Mouse (Mus musculus) embryonic facial prominence, embryonic 11.5 days (tissue): Measurements from ENCODE around the gene Gk2. TPM values are rescaled to one million over a fixed set of nuclear protein-coding genes. Genes with fewer than 3 reads are reported as not detected.

Source experiments
- ATAC-seq: fragments of 200-750 bp; cut with Nextera tagmentation; replicated peaks from 2 replicates; pipeline ENCODE4 v1.8.0; 2017; ENCODE audit warnings: low read depth; ENCODE audit not compliant: insufficient number of reproducible peaks, low FRiP score, low TSS enrichment
- DNase-seq: peaks from one replicate; pipeline ENCODE4 v3.0.0-alpha.2; 2015; ENCODE audit warnings: low spot score
- H3K27ac ChIP-seq: fragments of 300-500 bp; sonication (generic); replicated peaks from 2 replicates; pipeline ENCODE4 v1.5.1; 2014; ENCODE audit warnings: mild to moderate bottlenecking, low read depth, low read length, control low read depth
- H3K27me3 ChIP-seq: fragments of 300-500 bp; sonication (generic); 2 replicates; pipeline ENCODE4 v1.6.1; 2014; ENCODE audit warnings: mild to moderate bottlenecking, low read length, moderate library complexity, mixed read lengths; ENCODE audit not compliant: control insufficient read depth, insufficient read depth
- H3K36me3 ChIP-seq: fragments of 300-500 bp; sonication (generic); replicated peaks from 2 replicates; pipeline ENCODE4 v1.6.1; 2014; ENCODE audit warnings: low read depth, mild to moderate bottlenecking, low read length, moderate library complexity, mixed read lengths; ENCODE audit not compliant: control insufficient read depth, insufficient read depth
- H3K4me1 ChIP-seq: fragments of 300-500 bp; sonication (generic); 2 replicates; pipeline ENCODE4 v1.6.1; 2014; ENCODE audit warnings: low read length, mixed read lengths; ENCODE audit not compliant: control insufficient read depth, insufficient read depth
- H3K4me2 ChIP-seq: fragments of 300-500 bp; sonication (generic); 2 replicates; pipeline ENCODE4 v1.6.1; 2014; ENCODE audit warnings: low read depth, mild to moderate bottlenecking, control low read depth, low read length, moderate library complexity
- H3K4me3 ChIP-seq: fragments of 300-500 bp; sonication (generic); 2 replicates; pipeline ENCODE4 v1.5.1; 2014; ENCODE audit warnings: low read depth, low read length, control low read depth
- H3K9ac ChIP-seq: fragments of 300-500 bp; sonication (generic); replicated peaks from 2 replicates; pipeline ENCODE4 v1.6.1; 2014; ENCODE audit warnings: mild to moderate bottlenecking, control low read depth, low read length
- H3K9me3 ChIP-seq: fragments of 300-500 bp; sonication (generic); replicated peaks from 2 replicates; pipeline ENCODE4 v1.6.1; 2016; ENCODE audit warnings: mild to moderate bottlenecking, low read length, inconsistent platforms, mixed read lengths; ENCODE audit not compliant: control insufficient read depth
- WGBS: fragments of 180-500 bp; shearing (Covaris S2); extraction: QIAGEN DNeasy Blood & Tissue Kit; methylation state at CpG from one replicate; pipeline ENCODE4 v1.1.7; 2014; 5-methylcytosine and 5-hydroxymethylcytosine counted together
- polyA plus RNA-seq: library from polyadenylated mRNA; unstranded; fragments of >200 nt; fragmentation: Nextera tagmentation; extraction: Ambion mirVana; gene quantifications from 2 replicates; pipeline ENCODE4 v1.2.1, GENCODE M21; 2014

Gene Gk2
- polyA plus RNA-seq, 1 experiment from 2014 or later: not detected

DNA sequence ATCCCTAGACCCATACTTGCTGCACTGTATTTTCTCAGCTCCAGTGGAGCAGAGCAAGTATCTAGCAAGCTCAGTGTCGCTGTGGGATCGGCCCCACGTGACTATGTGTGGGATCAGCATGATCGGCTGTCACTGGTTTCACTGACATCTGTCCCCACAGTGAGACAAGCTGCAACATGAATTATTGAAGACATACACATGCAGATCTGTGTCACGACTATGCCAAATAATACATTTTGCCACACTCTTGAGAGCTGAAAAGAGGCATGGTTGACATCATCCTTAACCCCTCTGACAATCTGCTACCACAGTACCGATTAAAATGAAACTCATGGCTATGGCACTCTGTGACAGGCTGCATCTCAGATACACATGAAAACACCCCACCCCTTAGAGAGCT, 41.0 kb downstream of the Gk2 start:
- 86% methylated on average over 6 of the region's 6 CpGs for WGBS

GRCm38 (mm10) chr5:97413716-97414115, 43.1 kb downstream of the Gk2 start:
- WGBS: 89% methylated on average over 3 of the region's 3 CpGs
- H3K4me2 ChIP-seq: no peak overlapping the region
- no peak overlapping the region for H3K9ac ChIP-seq
- no peaks in the 10 kb centered on the region for H3K27me3 ChIP-seq
- H3K27ac ChIP-seq: no peak overlapping the region
- DNase-seq: no peak
- H3K4me3 ChIP-seq: no peak overlapping the region
- no peaks in the 10 kb centered on the region for H3K36me3 ChIP-seq
- no peaks in the 10 kb centered on the region for H3K4me1 ChIP-seq
- no peaks in the 10 kb centered on the region for H3K9me3 ChIP-seq
- no peak for ATAC-seq

More for the DNA sequence above, 41.0 kb downstream of the Gk2 start:
- Histone ChIP-seq H3K36me3 (no peaks in the 10 kb centered on the region), H3K9me3 (no peaks in the 10 kb centered on the region), H3K27me3 (no peaks in the 10 kb centered on the region), H3K4me1 (no peaks in the 10 kb centered on the region), H3K4me3 (no peak overlapping the region), H3K27ac (no peak overlapping the region), H3K4me2 (no peak overlapping the region), H3K9ac (no peak overlapping the region)
- DNase-seq (no peak), ATAC-seq (no peak)

- Histone ChIP-seq H3K27me3 (no peaks in the 10 kb centered on the region), H3K4me2 (no peak overlapping the region), H3K36me3 (no peaks in the 10 kb centered on the region), H3K4me1 (no peaks in the 10 kb centered on the region), H3K27ac (no peak overlapping the region), H3K9ac (no peak overlapping the region), H3K9me3 (no peaks in the 10 kb centered on the region), H3K4me3 (no peak overlapping the region)
- ATAC-seq (no peak), DNase-seq (no peak)
- 82% methylated on average over 6 of the region's 6 CpGs for WGBS
Observed at GRCm38 (mm10) chr5:97410190-97410589, 46.6 kb downstream of the Gk2 start.

DNA sequence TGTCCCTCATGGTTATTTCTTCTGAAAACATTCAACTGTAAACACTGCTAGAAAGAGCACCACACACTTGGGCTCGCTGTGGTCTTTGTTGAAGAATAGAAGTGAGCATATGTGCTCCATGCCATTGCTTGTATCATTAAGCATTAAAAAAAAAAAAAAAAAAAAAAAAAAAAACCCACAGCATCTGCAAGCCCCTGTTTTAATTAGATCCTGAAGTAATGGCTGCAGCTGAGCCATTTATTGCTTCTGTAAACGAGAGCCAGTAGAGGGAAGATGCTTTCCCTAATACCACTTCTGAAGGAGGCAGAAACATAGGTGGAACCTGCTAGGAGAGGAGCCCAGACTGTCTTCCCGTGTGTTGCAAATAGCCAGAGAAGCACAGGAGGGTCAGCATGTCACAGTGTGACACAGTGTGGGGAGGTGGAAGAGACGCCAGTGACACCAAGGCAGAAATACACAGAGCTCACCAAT, 47.6 kb downstream of the Gk2 start:
- Histone ChIP-seq H3K36me3 (no peaks in the 10 kb centered on the region), H3K4me2 (no peak overlapping the region), H3K27me3 (no peaks in the 10 kb centered on the region), H3K9me3 (no peaks in the 10 kb centered on the region), H3K9ac (no peak overlapping the region), H3K4me3 (no peak overlapping the region), H3K27ac (no peak overlapping the region), H3K4me1 (no peaks in the 10 kb centered on the region)
- WGBS: 55% methylated on average over 4 of the region's 4 CpGs
- ATAC-seq (no peak; the same call in 1 of the 2 replicates), DNase-seq (no peak)

Other genes starting within 250 kb of the Gk2 start
- gene Naa11, start 64.6 kb downstream of the Gk2 start, polyA plus RNA-seq: not detected in 2 replicates